Mouse (Mus musculus) kidney, adult 2 months (tissue): ENCODE measurements around the gene 4932438A13Rik.

ENCODE experiments used
- CTCF ChIP-seq: fragments of 200-500 bp; conservative IDR thresholded peaks from 2 replicates; pipeline ENCODE4 v1.5.1; 2011; ENCODE audit warnings: low read depth, mild to moderate bottlenecking, control low read depth, low read length, moderate library complexity, mixed read lengths; ENCODE audit not compliant: insufficient read depth, insufficient read length
- POLR2A ChIP-seq: fragments of 200-500 bp; IDR thresholded peaks from one replicate; pipeline ENCODE4 v1.6.1; 2011; ENCODE audit warnings: low read depth, low read length, control low read depth

DNA sequence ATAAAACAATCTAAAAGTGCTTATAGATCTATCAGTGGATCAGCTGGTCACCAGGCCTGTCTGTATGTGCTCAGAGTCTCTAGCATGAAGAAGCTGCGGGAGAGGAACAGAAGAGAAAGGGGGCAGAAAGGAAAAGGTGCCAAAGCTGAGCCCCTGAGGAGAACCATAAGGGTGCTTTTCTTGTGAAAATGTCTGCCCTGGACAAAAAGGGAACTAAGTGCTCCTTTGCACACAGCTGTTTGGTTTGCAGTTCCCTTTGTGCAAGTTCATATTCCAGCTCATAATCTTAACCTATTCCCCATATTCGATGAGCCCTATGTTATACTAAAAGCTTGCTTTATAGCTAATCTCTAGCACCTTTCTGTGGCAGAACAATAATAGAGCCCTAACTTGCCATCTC lies 175.1 kb downstream of the 4932438A13Rik start:
- TF ChIP-seq POLR2A (no peak), CTCF (no peak)
